Mouse (Mus musculus) forebrain, embryonic 14.5 days (tissue): Measurements from ENCODE around the gene Katnal1. TPM values are rescaled to one million over a fixed set of nuclear protein-coding genes. Genes with fewer than 3 reads are reported as not detected.

ENCODE experiments used
- ATAC-seq: fragments of 200-750 bp; cut with Nextera tagmentation; 2 replicates; pipeline ENCODE4 v1.8.0; 2017; ENCODE audit warnings: mild to moderate bottlenecking, moderate library complexity
- DNase-seq: peaks from one replicate; pipeline ENCODE4 v3.0.0-alpha.2; 2015; ENCODE audit warnings: low spot score
- H3K27ac ChIP-seq: fragments of 300-500 bp; sonication (generic); 2 replicates; pipeline ENCODE4 v1.5.1; 2014; ENCODE audit warnings: low read depth, mild to moderate bottlenecking, control low read depth, low read length, moderate library complexity
- H3K27me3 ChIP-seq: fragments of 300-500 bp; sonication (generic); replicated peaks from 2 replicates; pipeline ENCODE4 v1.6.1; 2014; ENCODE audit warnings: low read length, control low read depth, mixed read lengths; ENCODE audit not compliant: control insufficient read depth, insufficient read depth
- H3K36me3 ChIP-seq: fragments of 300-500 bp; sonication (generic); 2 replicates; pipeline ENCODE4 v1.6.1; 2014; ENCODE audit warnings: low read length, control low read depth; ENCODE audit not compliant: control insufficient read depth, insufficient read depth
- H3K4me1 ChIP-seq: fragments of 300-500 bp; sonication (generic); 2 replicates; pipeline ENCODE4 v1.6.1; 2014; ENCODE audit warnings: antibody characterized with exemption, low read length, control low read depth; ENCODE audit not compliant: control insufficient read depth, insufficient read depth
- H3K4me2 ChIP-seq: fragments of 300-500 bp; sonication (generic); 2 replicates; pipeline ENCODE4 v1.6.1; 2014; ENCODE audit warnings: mild to moderate bottlenecking, control low read depth, low read length
- H3K4me3 ChIP-seq: fragments of 300-500 bp; sonication (generic); 2 replicates; pipeline ENCODE4 v1.5.1; 2014; ENCODE audit warnings: low read depth, low read length, control low read depth
- H3K9ac ChIP-seq: fragments of 300-500 bp; sonication (generic); 2 replicates; pipeline ENCODE4 v1.6.1; 2014; ENCODE audit warnings: mild to moderate bottlenecking, low read length, control low read depth, moderate library complexity
- H3K9me3 ChIP-seq: fragments of 300-500 bp; sonication (generic); replicated peaks from 2 replicates; pipeline ENCODE4 v1.6.1; 2016; ENCODE audit warnings: low read length, control low read depth, mixed read lengths; ENCODE audit not compliant: control insufficient read depth
- WGBS: fragments of 180-500 bp; shearing (Covaris S2); extraction: QIAGEN DNeasy Blood & Tissue Kit; methylation state at CpG from one replicate; pipeline ENCODE4 v1.1.7; 2014; 5-methylcytosine and 5-hydroxymethylcytosine counted together
- polyA plus RNA-seq: library from polyadenylated mRNA; unstranded; fragments of >200 nt; fragmentation: Nextera tagmentation; extraction: Ambion mirVana; gene quantifications from 2 replicates; pipeline ENCODE4 v1.2.1, GENCODE M21; 2014

Gene Katnal1
- polyA plus RNA-seq, 1 experiment from 2014 or later, result 30.6 TPM

DNA sequence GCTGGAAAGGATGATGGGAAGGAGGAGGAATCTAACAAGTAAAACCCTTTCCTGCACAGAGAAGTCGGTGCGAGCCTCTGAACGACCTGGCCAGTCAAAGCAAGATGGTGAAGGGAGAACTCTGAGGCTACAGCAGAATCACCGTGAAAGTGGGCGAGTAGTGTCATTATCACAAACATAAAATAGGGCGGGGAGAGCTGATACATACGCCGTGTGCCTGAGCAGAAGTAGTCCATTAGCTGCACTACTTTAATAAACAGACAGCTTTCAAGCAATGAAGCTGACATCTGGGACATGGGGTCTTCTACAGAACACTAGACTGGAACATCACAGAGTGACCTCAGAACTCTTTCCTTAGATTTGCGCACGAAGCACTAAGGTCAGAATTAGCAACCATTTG, 32.6 kb downstream of the Katnal1 start:
- peaks cover 33% of the 10 kb centered on the region for H3K36me3 ChIP-seq
- WGBS, result 89% methylated on average over 10 of the region's 10 CpGs
- H3K4me3 ChIP-seq, result no peak overlapping the region
- DNase-seq (no peak), ATAC-seq (no peak)
- no peaks in the 10 kb centered on the region for H3K27me3 ChIP-seq
- H3K9me3 ChIP-seq, result no peaks in the 10 kb centered on the region
- no peak overlapping the region for H3K27ac ChIP-seq
- no peak overlapping the region for H3K9ac ChIP-seq
- peaks cover 3% of the 10 kb centered on the region; the same call in 1 of the 2 replicates for H3K4me1 ChIP-seq
- no peak overlapping the region for H3K4me2 ChIP-seq

DNA sequence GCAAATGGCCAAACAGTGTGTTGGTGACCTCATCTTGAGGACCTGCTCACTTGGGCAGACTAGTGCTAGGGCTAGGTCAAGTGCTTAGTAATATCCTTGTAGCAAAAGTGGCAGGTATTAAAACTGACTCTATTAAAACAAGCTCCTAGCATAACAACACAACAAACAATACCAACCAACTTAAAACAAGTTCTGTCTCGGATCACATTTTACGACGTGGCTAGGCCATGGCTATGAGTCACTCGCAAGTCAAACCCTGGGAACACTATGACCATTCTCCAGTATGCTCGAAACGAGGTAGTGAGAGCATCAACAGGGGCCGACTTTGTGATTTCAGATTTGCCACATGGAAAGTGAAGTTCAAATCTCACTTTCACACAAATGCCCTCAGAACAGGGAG, 33.3 kb downstream of the Katnal1 start:
- H3K9me3 ChIP-seq, result no peaks in the 10 kb centered on the region
- H3K36me3 ChIP-seq, result peaks cover 33% of the 10 kb centered on the region
- no peaks in the 10 kb centered on the region for H3K27me3 ChIP-seq
- DNase-seq, result no peak
- H3K27ac ChIP-seq, result no peak overlapping the region
- no peak for ATAC-seq
- peaks cover 3% of the 10 kb centered on the region; the same call in 1 of the 2 replicates for H3K4me1 ChIP-seq
- no peak overlapping the region for H3K4me2 ChIP-seq
- no peak overlapping the region for H3K4me3 ChIP-seq
- 91% methylated on average over 7 of the region's 7 CpGs for WGBS
- H3K9ac ChIP-seq, result no peak overlapping the region

DNA sequence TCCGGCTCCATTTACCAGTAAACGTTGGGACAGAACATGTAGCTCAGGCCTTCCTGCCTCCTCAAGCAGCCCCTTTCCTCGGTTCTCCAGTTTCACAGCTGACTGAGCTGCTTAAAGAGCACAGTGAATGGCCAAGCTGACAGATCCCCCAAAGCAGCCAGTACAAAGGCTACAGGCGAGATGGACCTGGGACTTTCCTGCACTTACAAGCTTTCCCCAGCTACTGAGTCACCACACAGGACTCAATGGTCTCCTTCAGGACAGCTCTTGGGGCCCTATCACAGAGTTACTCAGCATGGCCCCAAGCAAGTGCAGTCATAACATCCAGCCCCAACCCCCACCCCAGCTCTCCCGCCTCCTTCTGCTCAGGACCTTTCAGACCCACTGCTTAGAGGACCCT, 34.1 kb downstream of the Katnal1 start:
- Histone ChIP-seq H3K4me3 (no peak overlapping the region), H3K4me2 (no peak overlapping the region), H3K27ac (no peak overlapping the region), H3K36me3 (peaks cover 38% of the 10 kb centered on the region), H3K27me3 (no peaks in the 10 kb centered on the region), H3K9me3 (no peaks in the 10 kb centered on the region), H3K9ac (no peak overlapping the region), H3K4me1 (peaks cover 3% of the 10 kb centered on the region; the same call in 1 of the 2 replicates)
- ATAC-seq, result peak; percentile 40; the same call in 1 of the 2 replicates
- WGBS, result 28% methylated on average over 5 of the region's 5 CpGs
- peak; percentile 13 for DNase-seq

DNA sequence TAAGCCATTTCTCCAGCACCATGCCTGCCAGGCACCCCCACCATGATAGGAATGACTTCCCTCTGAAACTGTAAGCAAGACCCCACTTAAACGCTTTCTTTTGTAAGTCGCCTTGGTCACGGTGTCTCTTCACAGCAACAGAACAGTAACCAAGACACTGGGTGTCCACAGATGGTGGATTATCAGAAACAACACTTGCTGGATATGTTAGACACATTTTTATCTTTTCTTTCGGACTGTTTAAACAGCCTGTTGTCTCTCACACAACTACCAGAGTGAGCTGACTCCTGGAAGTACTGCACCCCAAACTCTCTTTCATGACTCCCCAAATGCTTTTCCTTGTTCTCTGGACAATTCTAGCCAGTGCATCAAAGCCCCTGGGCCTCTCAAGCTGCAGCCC, 38.9 kb downstream of the Katnal1 start:
- DNase-seq (no peak), ATAC-seq (no peak)
- no peak overlapping the region for H3K4me3 ChIP-seq
- H3K27me3 ChIP-seq, result no peaks in the 10 kb centered on the region
- WGBS, result 96% methylated on average over 4 of the region's 4 CpGs
- H3K36me3 ChIP-seq, result peaks cover 57% of the 10 kb centered on the region
- no peaks in the 10 kb centered on the region for H3K4me1 ChIP-seq
- no peak overlapping the region for H3K9ac ChIP-seq
- no peak overlapping the region for H3K4me2 ChIP-seq
- no peaks in the 10 kb centered on the region for H3K9me3 ChIP-seq
- H3K27ac ChIP-seq, result no peak overlapping the region

DNA sequence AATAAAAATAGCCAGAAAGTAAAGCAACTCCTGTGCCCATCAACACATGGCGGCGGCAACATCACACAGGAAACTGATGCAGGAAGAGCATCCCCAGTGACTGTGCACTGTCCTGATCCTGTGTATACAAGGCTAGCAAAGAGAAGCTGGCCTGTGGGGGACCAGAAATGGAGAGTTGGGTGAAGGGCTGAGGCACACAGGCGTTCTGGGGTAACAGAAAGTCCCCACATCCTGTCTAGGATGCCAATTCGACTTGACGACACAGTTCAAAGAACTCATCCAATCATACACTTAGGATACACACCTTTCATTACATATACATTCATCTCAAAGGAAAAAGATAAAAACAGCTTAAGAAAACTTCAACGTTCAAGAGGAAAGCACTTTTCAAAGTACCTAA, 41.1 kb downstream of the Katnal1 start:
- 92% methylated on average over 6 of the region's 6 CpGs for WGBS
- H3K4me3 ChIP-seq, result no peak overlapping the region
- no peak for DNase-seq
- H3K27ac ChIP-seq, result no peak overlapping the region
- ATAC-seq, result no peak
- no peak overlapping the region for H3K4me2 ChIP-seq
- peaks cover 60% of the 10 kb centered on the region for H3K36me3 ChIP-seq
- H3K9me3 ChIP-seq, result no peaks in the 10 kb centered on the region
- H3K9ac ChIP-seq, result no peak overlapping the region
- H3K27me3 ChIP-seq, result no peaks in the 10 kb centered on the region
- H3K4me1 ChIP-seq, result no peaks in the 10 kb centered on the region

DNA sequence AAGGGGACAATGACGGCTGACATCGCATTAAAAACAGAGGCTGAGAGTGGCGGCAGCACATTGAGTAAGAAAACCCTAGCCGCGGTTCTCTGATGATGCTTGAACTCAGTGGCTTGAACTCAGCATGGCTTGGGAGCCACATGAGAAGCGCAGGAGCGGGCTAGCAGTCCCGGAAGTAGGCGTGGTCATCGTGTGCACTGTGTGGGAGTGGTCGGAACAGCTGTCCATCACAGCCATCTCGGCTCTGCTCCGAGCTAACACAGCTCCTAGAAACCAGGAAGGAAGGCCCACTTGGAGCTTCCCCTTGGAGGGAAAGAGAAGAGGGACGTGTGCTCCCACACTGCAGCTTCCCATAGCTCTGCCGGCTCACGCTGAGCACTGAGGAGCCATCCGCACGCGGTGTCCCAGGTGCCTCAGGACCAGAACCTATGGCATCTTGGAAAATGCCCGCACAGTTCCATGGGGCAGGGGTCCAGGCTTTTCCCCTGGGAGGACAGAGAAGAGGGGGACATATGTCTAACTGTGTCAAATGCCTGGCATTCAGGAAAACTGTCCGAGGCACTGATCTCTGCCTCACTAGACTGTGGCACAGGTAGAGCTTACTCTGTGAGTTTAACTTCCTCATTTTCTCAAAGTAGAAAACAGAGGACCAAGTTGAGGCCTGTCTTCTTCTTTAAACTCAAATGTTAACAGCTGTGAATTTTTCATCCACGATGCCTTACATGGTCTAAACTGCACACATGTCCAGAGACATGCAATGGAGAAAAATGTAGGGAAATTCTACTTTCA, 43.1 kb downstream of the Katnal1 start:
- Histone ChIP-seq H3K4me1 (no peaks in the 10 kb centered on the region), H3K9ac (no peak overlapping the region), H3K4me2 (no peak overlapping the region), H3K27me3 (no peaks in the 10 kb centered on the region), H3K9me3 (no peaks in the 10 kb centered on the region), H3K36me3 (peaks cover 45% of the 10 kb centered on the region), H3K4me3 (no peak overlapping the region), H3K27ac (no peak overlapping the region)
- peak; percentile 79 for ATAC-seq
- WGBS, result 39% methylated on average over 22 of the region's 22 CpGs
- DNase-seq, result peak; percentile 70

DNA sequence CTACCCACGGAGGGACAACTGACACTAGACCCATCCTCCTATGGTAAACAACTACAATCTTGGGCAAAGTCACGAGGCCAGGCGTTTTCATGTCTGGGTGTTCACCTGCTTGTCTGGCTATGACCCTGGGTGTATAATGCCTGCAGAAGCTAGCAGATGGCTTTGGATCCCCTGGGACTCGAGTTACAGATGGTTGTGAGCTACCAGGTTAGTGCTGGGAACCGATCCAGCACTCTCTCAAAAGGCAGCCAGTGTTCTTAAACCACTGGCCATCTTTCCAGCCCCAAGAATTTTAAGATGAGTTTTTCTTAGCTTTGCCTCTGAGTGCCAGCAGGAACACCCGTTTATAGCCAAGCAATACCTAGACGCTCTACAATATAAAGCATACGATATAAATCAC, 45.4 kb downstream of the Katnal1 start:
- no peaks in the 10 kb centered on the region for H3K27me3 ChIP-seq
- no peak for ATAC-seq
- H3K27ac ChIP-seq, result no peak overlapping the region
- H3K9me3 ChIP-seq, result no peaks in the 10 kb centered on the region
- no peak overlapping the region for H3K4me3 ChIP-seq
- H3K4me1 ChIP-seq, result no peaks in the 10 kb centered on the region
- WGBS, result 84% methylated on average over 8 of the region's 8 CpGs
- H3K36me3 ChIP-seq, result peaks cover 44% of the 10 kb centered on the region
- no peak overlapping the region for H3K9ac ChIP-seq
- H3K4me2 ChIP-seq, result no peak overlapping the region
- DNase-seq, result no peak

DNA sequence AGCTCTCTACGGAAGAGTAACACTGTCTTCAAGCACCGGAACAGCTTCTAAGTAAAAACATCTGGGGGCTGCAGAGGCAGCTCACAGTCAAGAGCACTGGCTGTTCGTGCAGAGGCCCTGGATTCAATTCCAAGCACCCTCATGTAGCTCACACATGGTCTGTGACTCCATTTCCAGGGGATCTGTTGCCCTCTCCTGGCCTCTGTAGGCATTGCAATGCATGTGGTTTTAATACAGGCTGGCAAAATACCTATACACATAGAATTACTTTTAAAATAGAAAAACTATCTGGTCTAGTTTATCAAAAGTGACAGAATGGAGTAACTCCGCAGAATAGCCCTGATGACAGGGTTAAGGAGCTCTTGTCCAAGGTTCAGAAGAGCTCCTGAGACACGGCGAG, 49.9 kb downstream of the Katnal1 start:
- ATAC-seq (no peak), DNase-seq (no peak)
- Histone ChIP-seq H3K4me3 (no peak overlapping the region), H3K9me3 (no peaks in the 10 kb centered on the region), H3K4me1 (no peaks in the 10 kb centered on the region), H3K36me3 (peaks cover 61% of the 10 kb centered on the region), H3K27ac (no peak overlapping the region), H3K9ac (no peak overlapping the region), H3K4me2 (no peak overlapping the region), H3K27me3 (no peaks in the 10 kb centered on the region)
- WGBS, result 90% methylated on average over 6 of the region's 6 CpGs

DNA sequence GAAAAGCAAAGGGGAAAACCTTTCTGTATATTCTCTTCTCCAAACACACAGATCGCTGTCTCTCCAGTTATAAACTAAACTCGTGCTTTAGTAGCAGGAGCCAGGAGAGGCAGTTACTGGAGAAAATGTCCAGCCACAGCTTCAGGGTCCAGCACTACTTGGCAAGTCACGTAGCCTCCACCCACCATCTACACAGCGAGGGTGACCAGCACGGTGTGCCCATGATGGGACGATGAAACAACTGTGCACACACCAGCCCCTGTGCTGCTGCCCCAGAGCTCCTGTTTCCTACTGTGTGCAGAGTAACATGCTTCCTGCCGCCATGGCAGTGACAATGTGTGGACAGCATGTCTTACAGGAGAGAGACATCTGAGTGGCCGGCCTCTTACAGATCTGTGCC, 56.0 kb downstream of the Katnal1 start:
- ATAC-seq (no peak), DNase-seq (no peak)
- Histone ChIP-seq H3K4me1 (no peaks in the 10 kb centered on the region), H3K4me3 (no peak overlapping the region), H3K4me2 (no peak overlapping the region), H3K9ac (no peak overlapping the region), H3K27ac (no peak overlapping the region), H3K27me3 (no peaks in the 10 kb centered on the region), H3K9me3 (no peaks in the 10 kb centered on the region), H3K36me3 (peaks cover 51% of the 10 kb centered on the region)
- WGBS, result 86% methylated on average over 8 of the region's 8 CpGs
